Mouse (Mus musculus) spleen, adult 2 months (tissue): ENCODE measurements around the gene Csf2rb2. TPM values are rescaled to one million over a fixed set of nuclear protein-coding genes. Genes with fewer than 3 reads are reported as not detected.
"Not testable (repeated sequence)": the region's sequence is repeated elsewhere in the genome, so short reads cannot be mapped to it uniquely, and the experiment has no call there.

ENCODE experiments used
- DNase-seq, 2 experiments: peaks; one replicate each; pipeline versions ENCODE4 v3.0.0 to v3.0.0-alpha.2; 2012 to 2021; ENCODE audit warnings: low spot score in 2 of 2, low read depth in 1 of 2
- H3K27ac ChIP-seq: fragments of 200-500 bp; 2 replicates; pipeline ENCODE4 v1.5.1; 2012; ENCODE audit warnings: low read length, inconsistent platforms; ENCODE audit not compliant: insufficient read depth
- H3K27me3 ChIP-seq: fragments of 200-500 bp; 2 replicates; pipeline ENCODE4 v1.6.1; 2012; ENCODE audit warnings: mild to moderate bottlenecking, moderate library complexity, low read length, inconsistent platforms; ENCODE audit not compliant: control insufficient read depth, insufficient read depth
- H3K36me3 ChIP-seq: fragments of 200-500 bp; 2 replicates; pipeline ENCODE4 v1.6.1; 2012; ENCODE audit warnings: mild to moderate bottlenecking, low read length, inconsistent platforms; ENCODE audit not compliant: control insufficient read depth, insufficient read depth
- H3K4me1 ChIP-seq: fragments of 200-500 bp; 2 replicates; pipeline ENCODE4 v1.6.1; 2011; ENCODE audit warnings: inconsistent platforms; ENCODE audit not compliant: control insufficient read depth, insufficient read depth, insufficient read length
- H3K4me3 ChIP-seq: fragments of 200-500 bp; 2 replicates; pipeline ENCODE4 v1.5.1; 2011; ENCODE audit warnings: mild to moderate bottlenecking, inconsistent platforms; ENCODE audit not compliant: insufficient read depth, insufficient read length; ENCODE audit errors: extremely low read depth
- CTCF ChIP-seq: fragments of 200-500 bp; IDR thresholded peaks from 2 replicates; pipeline ENCODE4 v1.5.1; 2011; ENCODE audit warnings: mild to moderate bottlenecking, inconsistent platforms; ENCODE audit not compliant: insufficient read depth, insufficient read length, insufficient replicate concordance; ENCODE audit errors: extremely low read depth
- POLR2A ChIP-seq: fragments of 200-500 bp; IDR thresholded peaks from 2 replicates; pipeline ENCODE4 v1.6.1; 2011; ENCODE audit warnings: low read depth, low read length, inconsistent platforms
- WGBS: fragments of 180-500 bp; shearing (Covaris S2); methylation state at CpG from one replicate; pipeline ENCODE4 v1.1.7; 2018; 5-methylcytosine and 5-hydroxymethylcytosine counted together
- polyA plus RNA-seq: library from polyadenylated mRNA; depleted of rRNA; stranded (reverse); fragments of >200 nt; gene quantifications from 2 replicates; pipeline ENCODE4 v1.2.3, GENCODE M21; 2012

Csf2rb2 gene
- polyA plus RNA-seq, 1 experiment: 14.4 TPM

GRCm38 (mm10) chr15:78293716-78294115 lies 11.8 kb downstream of the Csf2rb2 start:
- no peak overlapping the region for H3K4me3 ChIP-seq
- no peak for DNase-seq
- WGBS: 81% methylated on average over 4 of the region's 4 CpGs
- H3K27ac ChIP-seq: no peak overlapping the region
- no peaks in the 10 kb centered on the region for H3K27me3 ChIP-seq
- peaks cover 2% of the 10 kb centered on the region; the same call in 1 of the 2 replicates for H3K4me1 ChIP-seq
- H3K36me3 ChIP-seq: no peaks in the 10 kb centered on the region
- TF ChIP-seq CTCF (no peak), POLR2A (no peak)

- not testable (repeated sequence) for H3K27me3 ChIP-seq, H3K36me3 ChIP-seq, DNase-seq, H3K27ac ChIP-seq, H3K4me3 ChIP-seq, H3K4me1 ChIP-seq
- WGBS: 3% methylated on average over 2 of the region's 2 CpGs
Observed at GRCm38 (mm10) chr15:78293228-78293627, 12.3 kb downstream of the Csf2rb2 start.

GRCm38 (mm10) chr15:78289775-78290174 lies 15.7 kb downstream of the Csf2rb2 start:
- H3K27me3 ChIP-seq, H3K36me3 ChIP-seq, H3K4me3 ChIP-seq, H3K4me1 ChIP-seq, H3K27ac ChIP-seq, DNase-seq: not testable (repeated sequence)
- WGBS: 85% methylated on average over 5 of the region's 5 CpGs

- DNase-seq: no peak
- no peaks in the 10 kb centered on the region for H3K27me3 ChIP-seq
- TF ChIP-seq CTCF: no peak
- no peak for TF ChIP-seq POLR2A
- H3K36me3 ChIP-seq: no peaks in the 10 kb centered on the region
- H3K4me3 ChIP-seq: no peak overlapping the region
- H3K27ac ChIP-seq: no peak overlapping the region
- no peaks in the 10 kb centered on the region for H3K4me1 ChIP-seq
- WGBS: 91% methylated on average over 5 of the region's 5 CpGs
Observed at GRCm38 (mm10) chr15:78287941-78288340, 17.6 kb downstream of the Csf2rb2 start.

- no peak overlapping the region for H3K27ac ChIP-seq
- no peaks in the 10 kb centered on the region for H3K36me3 ChIP-seq
- H3K4me3 ChIP-seq: no peak overlapping the region
- TF ChIP-seq POLR2A (no peak), CTCF (no peak)
- DNase-seq: no peak
- WGBS: 40% methylated on average over 2 of the region's 2 CpGs
- H3K27me3 ChIP-seq: no peaks in the 10 kb centered on the region
- H3K4me1 ChIP-seq: no peaks in the 10 kb centered on the region
Observed at GRCm38 (mm10) chr15:78278308-78278707, 27.2 kb downstream of the Csf2rb2 start.

- TF ChIP-seq POLR2A (no peak), CTCF (no peak)
- no peak overlapping the region for H3K4me3 ChIP-seq
- H3K27ac ChIP-seq: no peak overlapping the region
- H3K27me3 ChIP-seq: no peaks in the 10 kb centered on the region
- H3K4me1 ChIP-seq: peaks cover 6% of the 10 kb centered on the region; the same call in 1 of the 2 replicates
- H3K36me3 ChIP-seq: no peaks in the 10 kb centered on the region
- DNase-seq: no peak
Observed at GRCm38 (mm10) chr15:78271208-78271607, 34.3 kb downstream of the Csf2rb2 start.

- no peak overlapping the region for H3K27ac ChIP-seq
- no peak for DNase-seq
- WGBS: 35% methylated on average over 4 of the region's 4 CpGs
Observed at GRCm38 (mm10) chr15:78267865-78268264, 37.7 kb downstream of the Csf2rb2 start.

More at GRCm38 (mm10) chr15:78267865-78268264, 37.7 kb downstream of the Csf2rb2 start:
- no peak for TF ChIP-seq POLR2A
- TF ChIP-seq CTCF: no peak
- peaks cover 5% of the 10 kb centered on the region; the same call in 1 of the 2 replicates for H3K36me3 ChIP-seq
- H3K4me3 ChIP-seq: no peak overlapping the region
- H3K4me1 ChIP-seq: peaks cover 4% of the 10 kb centered on the region; the same call in 1 of the 2 replicates
- no peaks in the 10 kb centered on the region for H3K27me3 ChIP-seq
